Mouse (Mus musculus) kidney, postnatal 10 days (tissue): ENCODE results near the gene Olfr1437.
"Not testable (repeated sequence)": the region's sequence is repeated elsewhere in the genome, so short reads cannot be mapped to it uniquely, and the experiment has no call there.

Experiments
- DNase-seq: peaks from one replicate; pipeline ENCODE4 v3.0.0; 2021; ENCODE audit warnings: mixed read lengths

The Olfr1437 gene

GRCm38 (mm10) chr19:12325001-12325400 is at the start of gene Olfr1437:
Olfr1437 (minus strand) TSS chr19:12325101.
- no peak for DNase-seq

- DNase-seq: peak; percentile 5
Observed at GRCm38 (mm10) chr19:12374465-12375025, 49.6 kb upstream of the Olfr1437 start.

- no peak for DNase-seq
Observed at GRCm38 (mm10) chr19:12373004-12373403, 48.1 kb upstream of the Olfr1437 start.

- no peak for DNase-seq
Observed at GRCm38 (mm10) chr19:12335810-12336209, 10.9 kb upstream of the Olfr1437 start, which contains the start of gene Olfr1438-ps1. Olfr1438-ps1 (minus strand) TSS chr19:12335910.

GRCm38 (mm10) chr19:12299030-12299429 is 25.9 kb downstream of the Olfr1437 start, which contains the start of gene Olfr1436:
Olfr1436 (minus strand) TSS chr19:12299130.
- not testable (repeated sequence) for DNase-seq

GRCm38 (mm10) chr19:12292979-12293378 is 31.9 kb downstream of the Olfr1437 start:
- no peak for DNase-seq

GRCm38 (mm10) chr19:12279554-12279953 is 45.3 kb downstream of the Olfr1437 start, which contains the start of gene Olfr1434:
Olfr1434 (plus strand) TSS chr19:12279854.
- DNase-seq: no peak
